Mouse (Mus musculus): ENCODE measurements around the gene Sf3b1. TPM values are rescaled to one million over a fixed set of nuclear protein-coding genes. Genes with fewer than 3 reads are reported as not detected.

The Sf3b1 gene
- total and polyA plus RNA-seq, 2 experiments from 2014 or later, result 308 to 311 TPM

DNA sequence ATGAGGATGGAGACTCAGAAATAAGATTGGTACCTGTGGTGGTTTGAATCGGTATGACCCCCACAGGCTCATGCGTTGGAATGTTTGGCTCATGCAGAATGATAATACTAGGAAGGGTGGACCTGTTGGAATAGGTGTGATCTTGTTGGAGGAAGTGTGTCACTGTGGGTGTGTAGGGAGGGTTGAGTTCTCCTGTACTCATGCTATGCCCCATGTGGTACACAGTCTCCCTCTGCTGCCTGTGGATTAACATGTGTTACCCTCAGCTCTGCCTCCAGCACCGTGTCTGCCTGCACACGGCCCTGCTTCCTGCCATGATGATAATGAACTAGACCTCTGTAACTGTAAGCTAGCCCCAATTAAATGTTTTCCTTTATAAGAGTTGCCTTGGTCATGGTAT is 72.4 kb downstream of the Sf3b1 start:
- Histone ChIP-seq H3K36me3 (ENCODE audit: insufficient read depth) (no peaks in the 10 kb centered on the region), H3K27ac (ENCODE audit: low read depth, low read length) (no peak overlapping the region), H3K4me3 (ENCODE audit: low read depth, low read length) (no peak overlapping the region), H3K9me3 (ENCODE audit: low read length) (no peaks in the 10 kb centered on the region), H3K27me3 (ENCODE audit: insufficient read depth, low read length) (no peaks in the 10 kb centered on the region), H3K4me2 (ENCODE audit: low read depth) (no peak overlapping the region), H3K9ac (no peak overlapping the region), H3K4me1 (ENCODE audit: insufficient read depth) (no peaks in the 10 kb centered on the region)
- DNase-seq (no peak), ATAC-seq (no peak)
- TF ChIP-seq CTCF (IDR thresholded peaks at IDR 0.05; ENCODE audit: low read depth), result no peak
- 86% methylated on average over 4 of the region's 4 CpGs for WGBS

DNA sequence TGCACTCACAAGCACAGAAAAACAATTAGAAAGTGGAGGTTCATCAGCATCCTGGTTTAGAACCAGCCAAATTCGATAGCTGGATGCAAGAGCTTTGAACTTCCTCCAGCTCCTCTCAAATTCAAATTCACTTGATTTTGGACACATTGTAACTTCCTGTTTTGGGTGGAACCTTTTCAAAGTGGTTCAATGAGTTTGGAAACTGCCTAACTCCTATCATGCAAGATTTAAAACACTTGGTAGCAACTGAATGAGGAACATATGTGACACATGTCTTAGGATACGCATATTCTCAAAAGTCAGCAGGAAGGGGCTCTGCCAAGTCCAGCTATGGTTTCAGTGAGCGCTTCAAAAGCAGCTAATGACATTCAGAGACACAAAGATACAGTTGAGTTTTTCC is 82.6 kb downstream of the Sf3b1 start:
- TF ChIP-seq CTCF (IDR thresholded peaks at IDR 0.05; ENCODE audit: low read depth), result no peak
- 64% methylated on average over 3 of the region's 3 CpGs for WGBS

GRCm38 (mm10) chr1:54935466-54935865 is 91.8 kb downstream of the Sf3b1 start:
- H3K27me3 ChIP-seq (ENCODE audit: insufficient read depth, low read length), result no peaks in the 10 kb centered on the region
- 76% methylated on average over 3 of the region's 3 CpGs for WGBS
- ATAC-seq, result no peak

More for the DNA sequence above, 82.6 kb downstream of the Sf3b1 start:
- H3K9ac ChIP-seq, result no peak overlapping the region
- no peaks in the 10 kb centered on the region for H3K27me3 ChIP-seq (ENCODE audit: insufficient read depth, low read length)
- ATAC-seq (no peak), DNase-seq (peak; percentile 2)
- H3K36me3 ChIP-seq (ENCODE audit: insufficient read depth), result no peaks in the 10 kb centered on the region
- no peak overlapping the region for H3K27ac ChIP-seq (ENCODE audit: low read depth, low read length)
- no peak overlapping the region for H3K4me2 ChIP-seq (ENCODE audit: low read depth)
- no peaks in the 10 kb centered on the region for H3K4me1 ChIP-seq (ENCODE audit: insufficient read depth)
- H3K9me3 ChIP-seq (ENCODE audit: low read length), result no peaks in the 10 kb centered on the region
- H3K4me3 ChIP-seq (ENCODE audit: low read depth, low read length), result no peak overlapping the region

More at GRCm38 (mm10) chr1:54935466-54935865, 91.8 kb downstream of the Sf3b1 start:
- H3K9me3 ChIP-seq (ENCODE audit: low read length), result no peaks in the 10 kb centered on the region
- H3K4me3 ChIP-seq (ENCODE audit: low read depth, low read length), result no peak overlapping the region
- no peaks in the 10 kb centered on the region for H3K4me1 ChIP-seq (ENCODE audit: insufficient read depth)
- H3K27ac ChIP-seq (ENCODE audit: low read depth, low read length), result no peak overlapping the region
- no peak overlapping the region for H3K9ac ChIP-seq
- H3K36me3 ChIP-seq (ENCODE audit: insufficient read depth), result no peaks in the 10 kb centered on the region
- no peak for DNase-seq
- no peak for TF ChIP-seq CTCF (IDR thresholded peaks at IDR 0.05; ENCODE audit: low read depth)
- no peak overlapping the region for H3K4me2 ChIP-seq (ENCODE audit: low read depth)

Other genes starting within 250 kb of the Sf3b1 start
- 47.2 and 88.1 TPM in 2 replicates for gene Ankrd44, start 101.1 kb downstream of the Sf3b1 start, total RNA-seq (2014; rRNA removed)
- 7.2 and 12.8 TPM in 2 replicates for gene Ankrd44, start 101.1 kb downstream of the Sf3b1 start, polyA plus RNA-seq (2015; fragmentation: Nextera tagmentation; extraction: Ambion mirVana)
- 26.1 and 28.9 TPM in 2 replicates for gene Coq10b, start 25.3 kb upstream of the Sf3b1 start, total RNA-seq (2014; rRNA removed)
- 25.8 and 27.0 TPM in 2 replicates for gene Coq10b, start 25.3 kb upstream of the Sf3b1 start, polyA plus RNA-seq (2015; fragmentation: Nextera tagmentation; extraction: Ambion mirVana)
- gene Hspe1, start 60.7 kb upstream of the Sf3b1 start, total RNA-seq (2014; rRNA removed), result 124 and 182 TPM in 2 replicates
- gene Hspe1, start 60.7 kb upstream of the Sf3b1 start, polyA plus RNA-seq (2015; fragmentation: Nextera tagmentation; extraction: Ambion mirVana), result 257 and 295 TPM in 2 replicates
- 149 and 162 TPM in 2 replicates for gene Hspd1, start 60.8 kb upstream of the Sf3b1 start, total RNA-seq (2014; rRNA removed)
- gene Hspd1, start 60.8 kb upstream of the Sf3b1 start, polyA plus RNA-seq (2015; fragmentation: Nextera tagmentation; extraction: Ambion mirVana), result 197 and 238 TPM in 2 replicates
- gene Mob4, start 103.8 kb upstream of the Sf3b1 start, total RNA-seq (2014; rRNA removed), result 94.8 and 95.9 TPM in 2 replicates
- 141 and 155 TPM in 2 replicates for gene Mob4, start 103.8 kb upstream of the Sf3b1 start, polyA plus RNA-seq (2015; fragmentation: Nextera tagmentation; extraction: Ambion mirVana)
- 10.1 and 10.9 TPM in 2 replicates for gene Rftn2, start 199.3 kb upstream of the Sf3b1 start, total RNA-seq (2014; rRNA removed)
- 7.9 and 12.4 TPM in 2 replicates for gene Rftn2, start 199.3 kb upstream of the Sf3b1 start, polyA plus RNA-seq (2015; fragmentation: Nextera tagmentation; extraction: Ambion mirVana)
- gene Mars2, start 209.7 kb upstream of the Sf3b1 start, total RNA-seq (2014; rRNA removed), result 11.5 and 13.1 TPM in 2 replicates
- 2.3 and 2.5 TPM in 2 replicates for gene Mars2, start 209.7 kb upstream of the Sf3b1 start, polyA plus RNA-seq (2015; fragmentation: Nextera tagmentation; extraction: Ambion mirVana)